Mouse (Mus musculus) gastrocnemius, postnatal 25 days (tissue): ENCODE measurements at regions not wholly inside any gene's neighbourhood (a gene's known extent, or its start where the extent isn't known, plus 50 kb on each side); places are given as distances from the start of the nearest gene placed in this dataset.

Experiments used
- DNase-seq: peaks from one replicate; pipeline ENCODE4 v3.0.0; 2022

DNA sequence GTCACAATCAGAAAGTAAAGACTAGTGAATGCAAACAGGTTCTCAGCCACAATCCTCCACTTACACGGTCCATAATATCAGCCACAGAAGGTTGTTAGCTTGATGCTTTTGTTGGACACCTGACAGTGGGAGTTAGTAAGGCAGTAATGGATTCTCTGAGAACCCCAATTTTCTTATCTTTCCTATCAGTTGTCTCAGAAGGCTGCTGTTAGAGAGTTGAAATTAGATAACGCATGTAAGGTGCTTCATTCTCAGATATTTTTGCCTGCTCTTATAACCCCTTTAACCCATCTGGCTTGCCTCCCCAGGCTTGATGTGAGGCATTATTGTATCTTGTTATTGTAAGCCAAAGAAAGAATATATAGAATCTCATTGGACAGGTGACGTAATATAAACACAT is 63.0 kb upstream of the Ube2e3 start:
- DNase-seq, result no peak

DNA sequence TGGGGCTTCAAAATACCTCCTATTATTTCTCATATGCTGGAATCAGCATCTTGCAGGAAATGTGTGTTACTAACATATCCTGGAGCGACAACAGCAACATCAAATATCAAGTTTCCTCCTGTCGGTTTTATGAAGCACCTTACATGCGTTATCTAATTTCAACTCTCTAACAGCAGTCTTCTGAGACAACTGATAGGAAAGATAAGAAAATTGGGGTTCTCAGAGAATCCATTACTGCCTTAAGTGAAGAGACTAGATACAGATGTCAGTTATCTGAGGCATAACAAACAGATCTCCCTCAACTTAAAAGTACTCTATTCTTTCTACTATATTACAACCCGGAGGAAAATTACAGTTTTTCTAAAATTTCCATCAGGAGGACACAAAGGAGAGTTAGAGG is 64.4 kb upstream of the Ube2e3 start:
- no peak for DNase-seq

DNA sequence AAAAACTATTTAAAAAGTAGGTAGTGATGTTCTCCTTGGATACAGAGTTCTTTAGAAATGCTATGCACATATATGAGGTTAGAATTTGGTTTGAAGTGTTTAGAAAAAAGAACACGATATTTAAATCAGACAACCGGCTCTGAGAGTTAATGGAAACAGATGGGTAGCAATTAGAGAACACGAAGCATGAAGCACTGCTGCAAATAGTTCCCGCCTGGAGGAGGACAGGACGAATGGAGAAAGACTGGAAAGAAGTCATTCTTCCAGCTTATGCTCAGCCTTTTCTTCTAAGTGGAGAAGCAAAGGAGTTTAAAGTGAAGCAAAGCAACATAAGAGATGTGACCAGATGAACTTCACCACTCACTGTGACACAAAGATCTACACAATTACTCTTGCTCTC is 72.5 kb upstream of the Ube2e3 start:
- DNase-seq, result no peak

DNA sequence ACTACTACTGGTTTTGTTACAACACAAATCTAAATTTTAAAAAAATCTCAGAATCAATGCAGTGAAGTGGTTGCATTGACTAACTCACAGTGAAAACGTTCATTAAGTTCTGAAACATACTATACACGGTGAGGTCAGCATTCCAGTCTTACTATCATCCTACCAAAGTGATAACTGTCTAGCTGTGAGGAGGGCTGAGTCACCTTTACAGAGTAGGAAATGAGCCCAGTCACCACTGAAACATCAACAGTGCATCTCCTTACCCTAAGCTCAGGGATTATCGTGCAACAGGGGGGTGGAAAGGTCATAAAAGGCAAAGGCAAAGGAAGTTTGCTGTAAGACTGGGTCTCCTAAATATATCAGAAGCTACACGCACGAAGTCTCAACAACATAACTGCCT is 73.2 kb upstream of the Ube2e3 start:
- DNase-seq, result no peak

DNA sequence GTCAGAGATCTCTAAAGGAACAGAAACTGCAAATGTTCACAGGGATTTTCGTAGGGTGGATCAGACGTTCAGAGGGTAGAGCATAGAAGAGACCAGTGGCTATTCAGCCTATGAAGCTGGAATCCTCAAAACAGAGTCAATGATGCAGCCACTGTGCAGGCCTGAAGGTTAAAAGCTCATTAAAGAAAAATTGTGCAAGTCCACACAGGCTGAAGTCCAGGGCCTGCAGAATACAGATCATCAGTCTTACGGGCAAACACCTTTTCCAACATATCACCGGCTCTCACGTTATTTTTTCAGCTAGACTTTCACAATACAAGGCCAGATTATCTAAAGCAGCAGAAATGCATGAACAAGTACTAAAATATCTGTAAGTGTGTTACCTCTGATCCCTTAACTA is 78.8 kb upstream of the Ube2e3 start:
- DNase-seq, result no peak

DNA sequence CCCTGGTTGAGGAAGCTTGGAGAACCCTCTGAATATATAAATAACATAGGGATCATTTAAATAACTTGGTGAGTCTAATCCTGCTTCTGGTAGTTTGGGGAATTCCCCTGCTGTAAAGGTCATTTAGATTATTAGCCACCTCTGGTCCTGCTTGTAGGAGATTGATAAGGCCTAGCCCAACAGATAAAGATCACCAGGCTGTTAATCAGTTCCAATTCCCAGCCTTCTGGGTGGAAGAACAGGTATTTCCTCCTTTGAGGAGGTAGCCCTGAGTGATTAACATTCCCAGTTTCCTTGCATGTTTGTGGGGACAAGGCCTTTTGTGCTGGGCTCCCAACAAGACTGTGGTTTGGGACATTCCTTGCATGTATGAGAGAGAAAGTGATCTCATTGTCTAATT is 79.7 kb upstream of the Ube2e3 start:
- no peak for DNase-seq

DNA sequence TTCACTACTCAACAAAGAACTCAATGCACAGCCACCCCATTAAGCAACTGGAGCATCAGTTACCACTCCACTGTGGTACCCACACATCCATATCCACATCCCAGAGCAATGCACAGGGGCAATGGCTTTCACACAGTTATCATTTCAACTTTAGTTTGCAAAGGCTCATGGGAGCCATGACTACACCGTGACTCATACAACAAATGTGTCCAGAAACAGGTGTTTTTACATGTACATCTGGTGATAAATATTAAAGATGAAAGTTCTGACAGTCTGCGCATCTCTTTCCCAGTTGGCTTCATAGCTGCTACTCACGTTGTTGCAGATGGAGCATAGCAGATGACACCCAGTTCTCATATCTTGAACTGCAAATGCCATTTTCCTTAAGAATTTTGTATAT is 88.0 kb upstream of the Ube2e3 start:
- DNase-seq, result no peak

DNA sequence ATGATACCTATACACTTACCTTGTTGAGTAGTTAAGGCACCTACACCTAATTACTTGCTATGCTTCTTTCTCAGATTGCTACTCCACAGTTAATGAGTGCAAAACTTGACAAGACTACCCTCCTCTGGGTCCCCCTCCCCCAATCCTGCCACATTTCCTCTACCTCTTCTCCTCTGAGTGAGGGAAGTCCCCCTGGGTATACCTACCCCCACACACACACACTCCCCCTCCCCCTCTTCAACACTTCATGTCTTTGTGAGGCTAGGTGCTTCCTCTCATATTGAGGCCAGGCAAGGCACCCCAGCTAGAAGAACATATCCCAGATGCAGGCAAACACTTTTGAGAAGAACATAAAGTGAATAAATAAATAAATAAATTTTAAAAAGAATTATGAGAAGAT is 90.3 kb upstream of the Ube2e3 start:
- DNase-seq, result no peak

DNA sequence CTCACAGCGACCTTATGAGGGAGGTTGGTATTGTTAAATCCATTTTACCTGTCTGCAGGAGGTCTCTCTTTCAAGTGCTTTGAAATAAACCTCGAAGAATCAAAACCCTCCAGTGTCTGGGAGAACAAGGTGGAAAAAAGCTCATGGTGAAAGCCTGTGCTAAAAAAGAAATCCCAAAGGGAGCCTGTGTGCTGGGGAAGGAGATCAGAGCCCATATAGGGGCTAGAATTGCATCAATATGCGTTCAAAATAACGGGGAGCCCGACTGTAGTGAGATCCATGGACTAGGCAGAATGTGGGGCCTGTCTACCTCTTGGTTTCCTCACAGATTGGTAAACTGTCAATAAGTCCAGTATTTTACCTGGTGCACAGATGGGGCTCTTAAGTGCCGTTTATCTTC is 113.6 kb upstream of the Ube2e3 start:
- DNase-seq, result no peak

DNA sequence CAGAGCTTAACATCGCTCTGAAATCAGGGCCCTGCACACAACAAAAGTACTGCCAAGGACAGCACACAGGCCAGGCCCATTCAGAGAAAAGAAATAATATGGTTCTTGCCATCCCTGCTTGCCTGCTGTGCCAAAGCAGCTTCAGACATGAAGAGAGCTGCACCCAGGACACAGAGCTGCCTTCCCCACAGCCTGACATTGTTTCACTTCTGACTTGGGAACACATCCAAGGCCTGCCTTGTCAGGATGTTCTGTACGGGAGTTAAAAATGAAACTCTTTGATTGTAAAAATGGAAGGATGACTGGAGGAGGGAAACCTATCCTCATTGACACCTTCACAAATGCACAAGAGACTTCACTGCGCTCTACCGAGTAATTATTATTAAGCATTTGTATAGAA is 114.0 kb upstream of the Ube2e3 start:
- DNase-seq, result no peak

DNA sequence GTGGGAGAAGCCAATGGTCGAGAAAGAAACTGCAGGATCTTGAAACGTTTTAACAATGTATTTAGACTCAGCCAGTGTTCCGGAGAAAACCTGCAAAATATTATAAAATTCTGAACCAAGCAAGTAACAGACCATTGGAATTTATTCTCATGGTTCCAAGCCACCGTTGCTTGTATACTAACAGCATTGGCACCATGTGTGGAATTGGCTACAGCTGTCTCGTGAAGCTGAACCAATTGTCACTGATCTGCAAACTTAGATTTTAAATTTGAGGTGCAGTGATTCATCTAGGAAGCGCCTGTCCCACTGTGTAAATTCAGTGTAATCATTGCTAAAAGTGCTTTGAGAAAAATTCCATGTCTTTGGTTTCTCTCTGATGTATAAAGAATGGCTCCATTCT is 137.8 kb upstream of the Ube2e3 start:
- DNase-seq, result no peak

DNA sequence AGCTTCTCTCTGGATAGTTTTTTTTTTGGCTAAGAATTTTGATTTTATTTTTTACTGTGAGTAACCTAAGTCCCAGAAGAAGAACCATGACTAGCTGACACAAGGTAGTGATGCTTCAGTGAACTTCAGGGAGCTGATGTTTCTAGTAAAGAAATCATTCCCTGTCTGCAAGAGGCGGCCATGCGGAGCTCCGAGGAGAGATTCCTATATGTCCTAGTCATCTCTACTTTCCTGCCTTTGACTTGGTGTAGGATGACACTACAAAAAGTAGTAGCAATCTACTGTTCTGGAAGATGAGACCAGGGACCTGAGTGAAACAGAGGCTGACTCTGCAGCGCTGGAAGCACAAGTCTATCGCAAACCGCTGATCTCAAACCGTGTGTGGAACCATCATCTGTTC is 141.9 kb upstream of the Ube2e3 start:
- no peak for DNase-seq

DNA sequence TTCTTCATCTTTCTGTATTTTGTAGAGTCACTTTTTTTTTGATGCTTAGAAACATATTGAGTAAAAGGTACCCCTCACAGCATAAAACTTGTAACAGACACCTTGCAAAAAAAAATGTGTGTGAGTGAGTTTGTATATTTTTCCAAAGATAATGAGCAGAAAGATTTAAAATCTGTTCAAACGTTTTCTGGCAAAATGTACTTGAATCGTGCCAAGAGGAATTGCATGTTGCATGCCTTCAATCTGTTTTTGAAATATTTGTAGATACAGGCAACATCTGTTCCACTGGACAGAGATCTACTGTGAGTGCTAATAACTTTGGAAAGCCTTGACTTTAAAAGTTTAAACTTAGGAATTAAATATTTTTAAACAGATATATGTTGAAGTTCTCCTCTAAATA is 143.5 kb upstream of the Ube2e3 start:
- no peak for DNase-seq

DNA sequence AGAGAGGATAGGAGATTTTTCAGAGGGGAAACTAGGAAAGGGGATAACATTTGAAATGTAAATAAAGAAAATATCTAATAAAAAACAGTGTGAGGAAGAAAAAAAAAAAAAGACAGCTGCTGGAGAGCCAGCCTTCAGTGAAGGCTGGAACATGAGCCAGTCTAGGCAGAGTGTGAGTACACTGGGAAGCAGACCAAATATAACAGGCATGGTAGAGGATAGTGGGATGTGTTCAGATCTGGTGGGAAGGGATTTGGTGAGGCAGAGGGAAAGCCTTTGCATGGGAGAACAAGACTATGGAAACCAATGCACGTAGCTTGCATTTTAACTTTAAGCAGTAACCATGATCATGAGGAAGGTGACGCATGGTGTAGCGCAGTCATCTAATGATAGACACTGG is 144.5 kb upstream of the Ube2e3 start:
- DNase-seq, result no peak

DNA sequence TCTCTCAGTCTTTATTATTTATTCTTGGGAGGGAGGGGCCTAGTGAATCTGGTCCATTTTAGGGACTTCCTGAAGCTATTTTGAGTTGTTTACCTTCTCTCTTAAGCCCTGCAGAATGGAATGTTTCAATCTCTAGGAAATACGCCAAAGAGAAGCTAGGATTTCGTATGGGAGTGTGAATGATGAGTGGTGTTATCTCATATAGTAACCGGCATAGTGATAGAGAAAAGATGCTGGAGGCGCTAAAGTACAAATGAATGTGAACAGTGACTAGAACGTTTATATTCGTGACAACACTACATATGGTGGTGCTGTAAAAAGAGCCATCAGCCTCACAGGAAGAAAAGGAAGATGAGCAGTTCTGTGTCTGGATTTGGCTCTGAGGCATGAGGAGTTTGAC is 145.2 kb upstream of the Ube2e3 start:
- DNase-seq, result no peak

DNA sequence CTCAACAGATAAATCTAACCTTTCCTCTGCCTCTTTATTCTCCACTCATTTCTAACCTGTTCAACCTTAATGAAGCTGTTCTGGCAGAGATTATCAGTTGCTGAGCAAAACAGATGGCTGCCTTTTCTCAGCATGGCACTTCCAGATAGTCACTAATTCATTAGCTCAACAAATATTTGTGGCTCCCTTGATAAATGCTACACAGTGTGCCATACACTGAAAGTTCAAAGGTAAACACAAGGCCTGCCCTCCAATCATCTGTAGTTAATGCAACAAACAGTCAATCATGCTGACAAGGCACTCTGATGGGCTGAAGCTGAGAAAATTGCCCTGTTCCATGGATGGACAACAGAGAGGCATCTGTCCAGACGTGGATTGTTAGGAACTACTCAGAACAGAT is 149.4 kb upstream of the Ube2e3 start:
- DNase-seq, result no peak

DNA sequence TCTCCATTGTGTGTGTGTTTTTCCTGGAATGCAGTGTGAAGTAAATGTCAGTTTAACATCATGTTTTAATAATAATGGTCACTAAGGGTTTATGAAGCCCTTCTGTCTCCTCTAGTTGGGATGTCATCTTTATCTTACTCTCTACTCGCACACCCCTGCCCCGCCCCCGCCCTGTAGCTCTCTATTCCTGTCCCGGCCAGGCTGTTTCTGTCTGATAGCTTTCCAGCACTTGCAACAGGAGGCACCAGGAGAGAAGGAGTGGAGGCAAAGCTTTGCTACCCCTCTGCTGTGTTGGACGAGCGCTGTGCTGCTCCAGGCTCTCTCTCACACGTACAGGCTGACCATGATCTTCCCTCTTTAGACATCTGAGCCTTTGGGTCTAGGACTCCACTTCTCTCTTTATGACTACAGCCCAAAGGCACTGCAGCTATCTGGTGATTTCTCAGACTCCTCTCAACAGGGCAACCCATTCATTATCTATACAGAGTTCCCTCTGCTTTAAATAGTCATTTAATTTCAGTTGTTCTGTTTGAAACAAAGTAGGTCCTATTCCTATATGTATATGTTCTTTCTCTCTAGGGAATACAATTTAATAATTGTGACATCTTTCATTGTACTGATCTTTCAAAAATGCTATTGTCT is 151.6 kb upstream of the Ube2e3 start:
- DNase-seq, result no peak

DNA sequence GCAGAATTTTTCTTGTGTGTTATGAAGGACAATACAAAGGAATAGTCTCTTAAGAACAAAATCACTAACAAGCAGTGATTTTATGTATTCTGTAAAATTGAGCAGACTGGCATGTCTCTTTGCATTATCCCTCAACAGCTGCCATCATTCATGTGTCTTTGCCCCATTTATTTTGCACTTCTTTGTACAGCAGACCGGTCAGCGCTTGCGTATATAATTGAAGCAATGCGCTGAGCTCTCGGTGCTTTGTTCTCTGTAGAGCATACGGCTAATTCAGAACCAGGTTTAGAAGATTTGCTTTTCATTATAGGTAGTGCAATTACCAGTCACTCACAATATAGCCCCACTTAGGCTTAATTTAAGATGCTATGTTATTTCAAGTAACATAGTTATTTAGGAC is 173.1 kb upstream of the Ube2e3 start:
- no peak for DNase-seq

DNA sequence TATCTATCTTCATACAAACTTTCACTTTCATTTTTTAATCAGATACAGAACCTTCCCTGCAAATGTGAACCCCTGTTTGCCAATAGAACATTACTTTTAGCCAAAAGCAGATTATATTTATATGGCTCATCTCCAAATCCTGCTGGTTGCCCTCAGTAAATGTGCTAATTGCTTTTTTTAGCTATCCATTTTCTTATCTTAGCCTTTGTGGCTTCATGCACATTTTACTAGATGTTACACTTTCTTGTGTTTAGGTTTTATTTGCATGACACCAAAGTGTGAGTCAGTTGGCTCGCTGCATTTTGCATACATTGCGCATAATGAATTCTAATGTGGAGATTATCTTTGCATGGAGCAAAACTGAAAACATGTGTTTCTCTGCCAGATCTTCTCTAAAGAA is 211.3 kb upstream of the Ube2e3 start:
- no peak for DNase-seq

DNA sequence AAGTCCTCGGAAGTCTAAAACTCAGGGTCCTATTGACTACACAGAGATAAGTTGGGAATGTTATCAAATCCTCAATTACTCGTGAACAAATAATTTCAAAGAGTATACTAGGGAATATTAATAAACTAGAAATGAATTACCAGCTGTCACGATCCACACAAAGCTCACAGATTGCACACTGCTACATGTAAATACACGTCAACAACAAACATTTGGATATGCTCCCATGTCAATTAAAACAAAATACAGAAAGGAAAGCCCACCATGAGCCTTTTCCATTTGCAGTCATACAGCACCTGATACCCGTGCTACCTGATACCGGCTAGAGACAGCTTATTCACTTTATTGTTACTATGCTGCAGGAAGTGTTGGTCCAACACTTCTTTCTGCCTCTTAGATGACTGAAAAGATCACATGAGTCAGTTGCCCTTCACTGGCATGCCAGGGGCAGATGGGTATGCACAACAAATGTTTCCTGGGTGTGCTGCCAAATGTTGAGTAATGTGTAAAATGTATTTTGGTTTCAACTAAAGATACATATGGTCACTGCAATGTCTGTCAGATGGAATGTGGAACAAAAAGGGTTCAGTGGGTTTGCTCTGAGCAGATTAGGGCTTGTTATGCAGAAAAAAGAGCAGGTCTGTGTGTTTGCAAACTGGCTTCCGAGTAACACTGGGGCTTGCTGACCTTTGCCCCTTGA is 212.6 kb upstream of the Ube2e3 start:
- DNase-seq, result no peak

DNA sequence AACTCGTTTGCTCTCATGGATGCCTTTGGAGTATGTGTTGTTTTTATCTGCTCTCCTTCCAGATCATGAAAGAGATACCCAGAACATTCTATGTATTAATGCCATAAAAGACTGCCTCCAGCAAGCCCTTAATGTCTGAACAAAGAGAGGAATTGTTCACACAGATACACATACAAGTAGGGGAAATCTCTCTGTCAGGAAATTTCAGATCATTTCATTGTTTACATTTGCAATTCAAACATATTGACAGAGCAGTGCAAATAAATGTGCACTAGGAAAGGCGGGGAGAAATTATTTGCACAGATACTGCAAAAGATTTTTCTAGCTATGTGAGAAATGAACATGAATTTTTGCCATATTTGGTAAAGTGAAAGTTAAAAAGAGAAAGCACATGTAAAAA is 216.4 kb upstream of the Ube2e3 start:
- DNase-seq, result no peak

DNA sequence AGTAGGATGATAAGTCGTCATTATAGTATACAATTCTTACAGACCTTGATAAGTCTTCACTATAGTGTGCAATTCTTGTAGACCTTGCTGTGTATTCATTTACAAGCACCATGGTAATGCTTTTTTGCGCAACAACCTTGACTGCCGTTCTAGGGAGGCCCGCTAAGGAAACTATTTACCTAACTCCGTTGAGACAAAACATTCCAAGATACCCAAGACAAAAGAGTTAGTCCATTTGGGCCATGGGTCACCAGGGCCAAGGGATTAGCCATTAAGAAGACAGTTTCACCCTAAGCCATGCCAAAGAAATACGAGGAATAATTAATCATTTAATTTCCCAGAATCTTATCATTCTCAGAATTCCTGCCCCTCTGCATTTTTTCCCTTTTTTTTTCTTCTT is 227.6 kb upstream of the Ube2e3 start:
- no peak for DNase-seq

DNA sequence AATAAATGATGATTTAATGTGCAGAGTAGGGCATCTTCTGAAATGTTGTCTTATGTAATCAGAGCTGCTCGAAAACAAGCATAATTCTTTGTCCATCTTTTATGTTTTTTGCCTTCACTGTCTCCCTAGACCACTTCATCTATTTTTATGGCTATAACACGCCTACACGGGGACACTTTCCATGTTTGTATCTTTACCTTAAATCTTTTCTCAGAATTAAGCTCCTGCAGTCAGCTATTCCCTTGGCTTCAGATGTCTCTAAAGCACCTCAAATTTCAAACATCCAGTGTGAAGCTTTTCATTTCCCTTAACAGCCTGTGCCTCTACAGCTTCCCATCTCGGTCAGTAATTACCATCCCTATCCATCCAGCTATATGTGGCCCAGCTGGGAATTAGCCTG is 242.7 kb upstream of the Ube2e3 start:
- DNase-seq, result no peak

DNA sequence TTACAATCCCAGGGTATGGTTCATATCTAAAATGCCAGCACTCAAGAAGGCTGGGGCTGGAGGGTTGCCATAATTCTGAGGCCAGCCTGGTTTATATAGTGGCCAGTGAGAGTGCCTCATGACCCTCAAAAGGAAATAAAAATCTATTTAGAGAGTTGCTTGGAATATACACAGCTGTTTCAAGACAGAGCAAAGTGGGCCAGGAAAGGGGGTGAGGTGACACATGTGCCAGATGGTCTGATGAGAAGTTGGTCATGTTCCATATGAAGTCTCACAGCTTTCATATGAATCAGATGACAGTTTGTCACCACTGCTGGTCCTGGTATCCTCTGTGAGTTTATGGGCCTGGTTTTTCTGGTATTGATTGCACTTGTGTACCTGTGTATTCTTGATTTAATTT is 261.5 kb upstream of the Ube2e3 start:
- no peak for DNase-seq

DNA sequence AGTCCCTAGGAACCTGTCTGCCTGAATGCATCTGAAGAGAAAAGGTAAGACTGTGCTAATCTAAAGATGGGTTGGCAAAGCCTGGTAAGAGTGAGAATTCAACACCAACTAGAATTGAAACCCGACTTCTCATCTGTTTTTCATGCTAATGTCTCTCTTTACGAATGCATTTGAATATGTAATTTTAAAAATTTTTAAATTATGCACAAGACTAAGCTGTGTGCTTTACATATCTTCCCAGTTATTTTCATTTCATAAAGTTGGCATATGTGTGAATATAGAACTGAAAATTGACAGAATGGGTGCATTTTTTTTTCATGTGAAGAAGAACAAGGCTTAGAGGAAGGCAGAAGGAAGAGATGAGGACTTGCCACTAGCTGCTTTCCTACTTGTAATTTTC is 267.2 kb upstream of the Ube2e3 start:
- DNase-seq, result no peak
